Mouse (Mus musculus): ENCODE measurements at regions not wholly inside any gene's neighbourhood (a gene's known extent, or its start where the extent isn't known, plus 50 kb on each side); places are given as distances from the start of the nearest gene placed in this dataset.

DNA sequence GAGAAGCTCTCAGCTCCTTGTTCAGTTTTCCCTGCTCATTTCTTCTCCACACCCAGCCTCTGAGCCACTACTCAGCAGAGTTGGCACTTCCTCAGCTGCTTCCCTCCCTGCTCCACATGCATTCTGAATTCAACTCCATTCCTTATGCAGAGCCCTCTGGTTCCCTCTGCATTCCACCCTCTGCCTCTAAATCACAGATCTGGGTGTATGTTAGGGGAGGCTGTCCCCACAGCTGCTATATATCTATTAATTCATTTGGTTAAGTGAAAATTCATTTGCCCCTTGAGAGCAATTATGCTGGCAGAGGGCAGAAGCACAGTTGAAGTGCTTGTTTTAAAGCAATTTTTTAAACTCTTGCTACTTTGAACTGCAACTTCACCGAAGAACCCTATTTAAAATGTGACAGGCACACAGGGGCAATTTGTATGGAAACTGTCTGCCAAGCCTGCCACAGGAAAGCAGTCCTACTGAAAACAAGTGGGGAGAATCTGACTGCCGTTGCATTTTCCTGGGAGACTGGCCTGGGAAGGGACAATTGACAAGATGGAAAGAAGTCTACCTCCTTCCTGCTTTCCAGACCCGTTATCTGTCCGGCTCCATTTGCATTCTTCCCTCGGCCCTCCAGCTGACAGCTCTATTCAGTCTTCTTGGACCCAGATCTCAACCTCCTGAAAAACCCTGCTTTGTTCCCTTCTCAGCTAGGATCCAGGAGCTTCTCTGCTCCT is 88.0 kb upstream of the Gpr141 start:
- DNase-seq (ENCODE audit: low spot score), result no peak

DNA sequence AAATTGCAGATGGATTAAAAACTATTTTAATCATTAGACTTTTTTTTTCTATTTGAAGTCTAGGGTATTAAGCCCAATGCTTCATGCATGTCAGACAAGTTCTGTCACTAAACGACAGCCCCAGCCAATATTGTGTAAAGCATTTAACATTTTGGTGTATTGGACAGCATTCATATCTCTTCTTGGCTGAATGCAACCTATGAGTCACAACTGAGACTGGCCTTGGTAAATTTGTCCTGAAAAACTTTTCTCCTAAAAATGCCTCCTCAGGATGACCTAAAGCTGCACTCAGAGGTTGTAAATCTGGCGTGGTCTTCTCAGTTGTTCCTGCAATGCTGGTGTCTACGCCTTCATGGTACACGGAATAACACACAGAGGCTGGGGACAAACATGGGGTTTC is 78.7 kb upstream of the Gpr141 start:
- ATAC-seq (replicated peaks; ENCODE audit: low FRiP score, low TSS enrichment, low read depth) (no peak), DNase-seq (ENCODE audit: low spot score) (no peak)
- H3K36me3 ChIP-seq (ENCODE audit: control insufficient read depth, insufficient read depth, low read length), result no peaks in the 10 kb centered on the region
- no peaks in the 10 kb centered on the region for H3K4me1 ChIP-seq (replicated peaks; ENCODE audit: control insufficient read depth, insufficient read depth, low read length)
- no peak overlapping the region for H3K9ac ChIP-seq (ENCODE audit: low read length)
- 90% methylated on average over 4 of the region's 4 CpGs for WGBS
- no peak overlapping the region for H3K4me2 ChIP-seq (ENCODE audit: low read length)
- no peak overlapping the region for H3K27ac ChIP-seq (ENCODE audit: low read depth)
- no peaks in the 10 kb centered on the region for H3K9me3 ChIP-seq (ENCODE audit: control insufficient read depth, low read length)
- no peaks in the 10 kb centered on the region for H3K27me3 ChIP-seq (replicated peaks; ENCODE audit: control insufficient read depth, insufficient read depth, low read length)
- H3K4me3 ChIP-seq (ENCODE audit: low read depth, low read length), result no peak overlapping the region

More for the DNA sequence above, 88.0 kb upstream of the Gpr141 start:
- Histone ChIP-seq H3K9me3 (ENCODE audit: control insufficient read depth, low read length) (no peaks in the 10 kb centered on the region), H3K27me3 (replicated peaks; ENCODE audit: control insufficient read depth, insufficient read depth, low read length) (no peaks in the 10 kb centered on the region), H3K4me1 (replicated peaks; ENCODE audit: control insufficient read depth, insufficient read depth, low read length) (0 out of 2 replicates have a peak, but pooled peaks cover 4% of the 10 kb centered on the region), H3K27ac (ENCODE audit: low read depth) (no peak overlapping the region), H3K36me3 (ENCODE audit: control insufficient read depth, insufficient read depth, low read length) (no peaks in the 10 kb centered on the region), H3K4me2 (ENCODE audit: low read length) (no peak overlapping the region), H3K9ac (ENCODE audit: low read length) (no peak overlapping the region), H3K4me3 (ENCODE audit: low read depth, low read length) (no peak overlapping the region)
- no peak for ATAC-seq (replicated peaks; ENCODE audit: low FRiP score, low TSS enrichment, low read depth)
- WGBS, result 24% methylated on average over 5 of the region's 5 CpGs

DNA sequence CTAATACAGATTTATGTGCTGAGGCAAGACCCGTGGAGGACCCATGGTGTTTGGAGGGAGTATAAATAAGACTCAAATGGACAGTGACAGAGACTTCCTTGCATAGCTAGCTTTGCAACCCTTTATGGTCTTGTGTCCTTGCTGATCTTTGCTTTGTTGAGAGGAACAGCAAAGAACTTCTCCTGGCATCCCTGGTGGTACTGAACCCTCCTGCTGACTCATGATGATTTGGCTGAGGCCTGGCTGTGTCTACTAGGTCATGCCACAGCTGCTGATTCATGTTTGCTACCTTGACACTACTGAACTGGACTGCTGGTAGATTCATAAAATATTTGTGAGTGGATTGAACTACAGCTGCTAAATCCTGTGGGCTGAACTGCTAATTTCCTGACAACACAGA is 73.1 kb upstream of the Gpr141 start:
- no peaks in the 10 kb centered on the region for H3K27me3 ChIP-seq (replicated peaks; ENCODE audit: control insufficient read depth, insufficient read depth, low read length)
- H3K4me3 ChIP-seq (ENCODE audit: low read depth, low read length), result no peak overlapping the region
- H3K9me3 ChIP-seq (ENCODE audit: control insufficient read depth, low read length), result no peaks in the 10 kb centered on the region
- no peak overlapping the region for H3K27ac ChIP-seq (ENCODE audit: low read depth)
- H3K36me3 ChIP-seq (ENCODE audit: control insufficient read depth, insufficient read depth, low read length), result no peaks in the 10 kb centered on the region
- no peak for DNase-seq (ENCODE audit: low spot score)
- no peak for ATAC-seq (replicated peaks; ENCODE audit: low FRiP score, low TSS enrichment, low read depth)
- no peaks in the 10 kb centered on the region for H3K4me1 ChIP-seq (replicated peaks; ENCODE audit: control insufficient read depth, insufficient read depth, low read length)
- 53% methylated on average over 1 of the region's 1 CpGs for WGBS
- H3K9ac ChIP-seq (ENCODE audit: low read length), result no peak overlapping the region
- no peak overlapping the region for H3K4me2 ChIP-seq (ENCODE audit: low read length)

DNA sequence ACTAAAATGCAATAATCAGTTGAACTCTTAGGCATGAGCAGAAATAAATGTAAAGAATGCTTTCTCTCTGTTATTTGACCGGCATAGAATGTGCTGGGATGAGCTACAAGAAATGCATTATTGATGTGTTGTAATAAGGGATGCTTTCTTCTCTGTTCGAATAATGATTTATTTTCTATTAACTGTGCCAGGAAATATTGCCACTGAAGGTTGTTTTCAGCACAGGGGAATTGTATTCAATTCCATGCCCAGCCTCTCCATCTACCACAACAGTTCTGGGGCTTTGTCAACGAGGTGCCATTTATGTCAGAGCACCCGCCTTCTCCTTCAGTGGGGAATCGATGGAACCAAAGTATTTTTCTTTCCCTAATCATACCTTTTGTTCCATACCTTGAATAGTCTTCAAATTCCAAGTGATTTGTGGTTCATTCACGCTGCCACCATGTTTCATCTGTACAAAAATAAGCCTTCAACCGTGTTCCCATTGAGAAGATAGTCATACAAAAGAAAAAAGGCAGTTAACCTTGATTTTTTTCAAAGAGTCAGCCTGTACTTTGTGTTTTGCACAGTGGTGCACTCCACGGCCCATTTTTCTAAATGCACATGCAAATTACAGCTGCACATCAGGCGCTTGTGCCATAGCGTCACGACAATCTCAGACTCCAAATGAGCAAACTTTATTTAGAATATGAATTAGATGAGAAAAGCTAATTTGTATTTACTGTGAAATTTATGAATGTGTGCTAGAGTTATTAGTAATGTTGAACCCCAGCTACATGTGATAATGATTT is 65.1 kb upstream of the Gpr141 start:
- Histone ChIP-seq H3K4me2 (ENCODE audit: low read length) (no peak overlapping the region), H3K9me3 (ENCODE audit: control insufficient read depth, low read length) (no peaks in the 10 kb centered on the region), H3K27me3 (replicated peaks; ENCODE audit: control insufficient read depth, insufficient read depth, low read length) (no peaks in the 10 kb centered on the region), H3K9ac (ENCODE audit: low read length) (no peak overlapping the region), H3K27ac (ENCODE audit: low read depth) (no peak overlapping the region), H3K4me1 (replicated peaks; ENCODE audit: control insufficient read depth, insufficient read depth, low read length) (no peaks in the 10 kb centered on the region), H3K4me3 (ENCODE audit: low read depth, low read length) (no peak overlapping the region), H3K36me3 (ENCODE audit: control insufficient read depth, insufficient read depth, low read length) (no peaks in the 10 kb centered on the region)
- DNase-seq (ENCODE audit: low spot score) (no peak), ATAC-seq (replicated peaks; ENCODE audit: low FRiP score, low TSS enrichment, low read depth) (no peak)
- WGBS, result 89% methylated on average over 11 of the region's 11 CpGs

DNA sequence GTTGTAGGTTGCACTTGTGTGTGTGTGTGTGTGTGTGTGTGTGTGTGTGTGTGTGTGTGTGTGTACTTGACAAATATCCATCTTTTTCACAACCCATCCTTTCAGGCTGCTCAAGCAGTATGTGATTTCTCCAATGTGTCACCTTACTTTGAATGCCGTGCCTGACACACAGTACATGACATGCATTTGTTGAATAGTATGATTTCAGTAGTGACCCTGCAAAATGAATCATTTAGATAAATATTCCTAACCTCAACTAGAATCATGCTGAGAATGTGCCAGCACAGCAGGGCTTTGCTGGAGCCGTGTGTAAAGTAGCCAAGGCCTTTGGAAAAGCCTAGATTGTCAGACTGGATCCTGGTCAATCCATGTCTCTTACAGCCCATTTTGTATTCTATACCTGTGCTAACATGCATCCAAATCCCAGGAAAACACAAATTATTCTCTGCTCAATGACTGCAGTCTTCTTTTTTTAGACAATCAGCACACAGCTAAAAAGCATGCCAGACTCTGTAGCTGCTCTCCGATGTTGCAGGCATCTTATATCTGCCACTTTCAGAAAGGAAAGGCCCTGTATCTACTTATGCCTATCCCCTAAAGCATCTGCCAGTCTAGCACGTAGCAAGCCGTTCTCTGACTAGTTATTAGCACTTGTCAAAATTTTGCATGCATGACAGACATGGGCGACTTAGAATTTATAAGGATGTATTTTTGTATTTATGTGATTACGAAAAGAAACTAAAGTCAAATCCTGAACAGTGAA is 60.0 kb upstream of the Gpr141 start:
- H3K9ac ChIP-seq (ENCODE audit: low read length), result no peak overlapping the region
- H3K9me3 ChIP-seq (ENCODE audit: control insufficient read depth, low read length), result no peaks in the 10 kb centered on the region
- no peak overlapping the region for H3K27ac ChIP-seq (ENCODE audit: low read depth)
- ATAC-seq (replicated peaks; ENCODE audit: low FRiP score, low TSS enrichment, low read depth), result no peak
- no peaks in the 10 kb centered on the region for H3K27me3 ChIP-seq (replicated peaks; ENCODE audit: control insufficient read depth, insufficient read depth, low read length)
- H3K4me1 ChIP-seq (replicated peaks; ENCODE audit: control insufficient read depth, insufficient read depth, low read length), result no peaks in the 10 kb centered on the region
- H3K4me3 ChIP-seq (ENCODE audit: low read depth, low read length), result no peak overlapping the region
- WGBS, result 89% methylated on average over 7 of the region's 7 CpGs
- no peak overlapping the region for H3K4me2 ChIP-seq (ENCODE audit: low read length)
- DNase-seq (ENCODE audit: low spot score), result no peak
- H3K36me3 ChIP-seq (ENCODE audit: control insufficient read depth, insufficient read depth, low read length), result no peaks in the 10 kb centered on the region

DNA sequence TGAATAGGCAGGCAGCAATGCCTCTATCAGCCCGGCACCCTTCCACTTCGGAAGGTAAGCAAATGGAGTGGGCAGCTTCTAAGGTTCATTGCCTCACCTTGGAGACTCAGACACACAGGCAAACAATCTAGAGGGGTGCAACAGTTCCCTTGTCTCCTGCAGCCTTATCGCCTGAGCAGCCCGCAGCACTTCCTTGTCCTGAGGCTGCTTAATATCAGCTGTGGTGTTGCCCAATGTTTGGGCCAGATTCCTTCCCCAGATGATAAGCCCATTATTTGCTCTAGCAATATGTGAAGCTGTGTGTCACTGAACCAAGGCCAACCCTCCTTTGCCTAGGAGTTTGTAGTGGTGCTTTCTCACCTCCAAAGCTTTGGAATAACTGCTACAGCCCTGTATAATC is 58.8 kb upstream of the Gpr141 start:
- DNase-seq (ENCODE audit: low spot score) (no peak), ATAC-seq (replicated peaks; ENCODE audit: low FRiP score, low TSS enrichment, low read depth) (peak; percentile 77)
- 67% methylated on average over 4 of the region's 4 CpGs for WGBS
- no peak overlapping the region for H3K27ac ChIP-seq (ENCODE audit: low read depth)
- no peak overlapping the region for H3K9ac ChIP-seq (ENCODE audit: low read length)
- no peak overlapping the region for H3K4me3 ChIP-seq (ENCODE audit: low read depth, low read length)
- no peaks in the 10 kb centered on the region for H3K27me3 ChIP-seq (replicated peaks; ENCODE audit: control insufficient read depth, insufficient read depth, low read length)
- H3K4me2 ChIP-seq (ENCODE audit: low read length), result no peak overlapping the region
- H3K36me3 ChIP-seq (ENCODE audit: control insufficient read depth, insufficient read depth, low read length), result no peaks in the 10 kb centered on the region
- no peaks in the 10 kb centered on the region for H3K4me1 ChIP-seq (replicated peaks; ENCODE audit: control insufficient read depth, insufficient read depth, low read length)
- H3K9me3 ChIP-seq (ENCODE audit: control insufficient read depth, low read length), result no peaks in the 10 kb centered on the region

DNA sequence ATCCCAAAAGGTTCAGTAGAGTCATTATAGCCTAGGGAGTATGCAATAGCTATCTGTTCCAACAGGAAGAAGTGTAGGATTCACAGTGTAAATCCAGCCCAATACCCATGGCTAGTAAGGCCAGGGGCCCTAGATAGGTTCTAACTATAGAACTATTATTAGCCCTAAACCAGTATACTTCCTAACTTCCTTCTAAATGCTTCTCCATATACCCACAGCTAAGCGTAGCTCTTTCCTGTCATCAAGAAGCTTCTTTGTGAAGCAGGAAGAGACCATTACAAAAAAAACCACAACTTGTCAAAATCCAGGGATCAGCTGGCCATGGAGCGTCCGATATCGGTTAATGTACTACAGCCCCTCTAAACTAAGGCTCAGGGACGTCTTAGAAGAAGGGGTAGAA is 57.7 kb upstream of the Gpr141 start:
- no peak overlapping the region for H3K9ac ChIP-seq (ENCODE audit: low read length)
- WGBS, result 86% methylated on average over 5 of the region's 5 CpGs
- H3K27ac ChIP-seq (ENCODE audit: low read depth), result no peak overlapping the region
- H3K4me2 ChIP-seq (ENCODE audit: low read length), result no peak overlapping the region
- no peaks in the 10 kb centered on the region for H3K4me1 ChIP-seq (replicated peaks; ENCODE audit: control insufficient read depth, insufficient read depth, low read length)
- no peaks in the 10 kb centered on the region for H3K36me3 ChIP-seq (ENCODE audit: control insufficient read depth, insufficient read depth, low read length)
- DNase-seq (ENCODE audit: low spot score) (no peak), ATAC-seq (replicated peaks; ENCODE audit: low FRiP score, low TSS enrichment, low read depth) (no peak)
- no peaks in the 10 kb centered on the region for H3K9me3 ChIP-seq (ENCODE audit: control insufficient read depth, low read length)
- no peak overlapping the region for H3K4me3 ChIP-seq (ENCODE audit: low read depth, low read length)
- no peaks in the 10 kb centered on the region for H3K27me3 ChIP-seq (replicated peaks; ENCODE audit: control insufficient read depth, insufficient read depth, low read length)

DNA sequence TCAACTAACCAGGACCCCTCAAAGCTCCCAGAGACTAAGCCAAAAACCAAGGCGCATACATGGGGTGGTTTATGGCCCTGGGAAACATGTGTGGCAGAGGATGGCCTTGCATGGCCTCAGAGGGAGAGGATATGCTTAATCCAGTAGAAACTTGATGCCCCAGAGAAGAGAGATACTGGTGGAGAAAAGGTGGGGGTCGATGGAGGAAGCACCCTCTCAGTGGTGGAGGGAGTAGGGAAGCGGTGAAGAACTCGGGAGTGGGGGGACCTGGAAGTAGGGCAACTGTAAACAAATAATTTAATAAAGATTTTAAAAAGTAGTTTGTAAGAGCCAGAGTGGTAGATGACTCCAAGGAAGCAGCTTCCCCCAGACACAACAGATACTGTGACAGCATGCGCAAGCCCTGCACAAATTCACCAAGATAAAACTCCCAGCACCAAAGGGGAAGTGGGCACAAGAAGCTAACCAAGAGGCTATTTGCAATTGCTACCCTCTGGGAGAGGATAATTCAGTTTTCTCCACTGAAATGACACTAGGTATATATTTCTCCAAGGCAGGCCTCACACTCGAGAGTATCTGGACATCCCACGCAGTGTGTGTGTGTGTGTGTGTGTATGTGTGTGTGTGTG is 50.7 kb upstream of the Gpr141 start:
- H3K9me3 ChIP-seq (ENCODE audit: control insufficient read depth, low read length), result no peaks in the 10 kb centered on the region
- H3K4me1 ChIP-seq (replicated peaks; ENCODE audit: control insufficient read depth, insufficient read depth, low read length), result no peaks in the 10 kb centered on the region
- H3K4me3 ChIP-seq (ENCODE audit: low read depth, low read length), result no peak overlapping the region
- no peaks in the 10 kb centered on the region for H3K27me3 ChIP-seq (replicated peaks; ENCODE audit: control insufficient read depth, insufficient read depth, low read length)
- 73% methylated on average over 7 of the region's 7 CpGs for WGBS
- H3K36me3 ChIP-seq (ENCODE audit: control insufficient read depth, insufficient read depth, low read length), result no peaks in the 10 kb centered on the region
- no peak overlapping the region for H3K9ac ChIP-seq (ENCODE audit: low read length)
- H3K27ac ChIP-seq (ENCODE audit: low read depth), result no peak overlapping the region
- H3K4me2 ChIP-seq (ENCODE audit: low read length), result no peak overlapping the region
- ATAC-seq (replicated peaks; ENCODE audit: low FRiP score, low TSS enrichment, low read depth) (no peak), DNase-seq (ENCODE audit: low spot score) (no peak)
